Mouse (Mus musculus): ENCODE measurements around the gene Asb17. TPM values are rescaled to one million over a fixed set of nuclear protein-coding genes. Genes with fewer than 3 reads are reported as not detected.

Asb17 gene
- not detected in 2 replicates for polyA plus RNA-seq (2012; rRNA removed; ENCODE audit: low replicate concordance)

GRCm38 (mm10) chr3:153844030-153844429 is at the start of gene Asb17:
Gene Asb17, plus strand, starts transcription at chr3:153844209.

Other genes starting within 250 kb of the Asb17 start
- 2.4 and 5.5 TPM in 2 replicates for gene St6galnac3, start 119.0 kb upstream of the Asb17 start, polyA plus RNA-seq (2012; rRNA removed; ENCODE audit: low replicate concordance)
- gene Msh4, start 61.9 kb downstream of the Asb17 start, polyA plus RNA-seq (2012; rRNA removed; ENCODE audit: low replicate concordance), result 0.03 and 0.04 TPM in 2 replicates
- gene Rabggtb, start 68.8 kb downstream of the Asb17 start, polyA plus RNA-seq (2012; rRNA removed; ENCODE audit: low replicate concordance), result 38.6 and 57.8 TPM in 2 replicates
- gene Acadm, start 100.4 kb downstream of the Asb17 start, polyA plus RNA-seq (2012; rRNA removed; ENCODE audit: low replicate concordance), result 91.6 and 191 TPM in 2 replicates
- 0.10 and 0.21 TPM in 2 replicates for gene Slc44a5, start 129.2 kb downstream of the Asb17 start, polyA plus RNA-seq (2012; rRNA removed; ENCODE audit: low replicate concordance)

Data from subcutaneous adipose tissue, adult 2 months (tissue).